Mouse (Mus musculus) heart, adult 2 months (tissue): ENCODE data around the gene Lmo7.

Experiments used
- CTCF ChIP-seq: fragments of 200-600 bp; IDR thresholded peaks from 2 replicates; pipeline ENCODE4 v1.8.1; 2022; ENCODE audit warnings: antibody characterized with exemption, mild to moderate bottlenecking, moderate library complexity
- EP300 ChIP-seq: fragments of 200-500 bp; IDR thresholded peaks from 2 replicates; pipeline ENCODE4 v1.6.1; 2011; ENCODE audit warnings: low read depth, low read length, control low read depth; ENCODE audit not compliant: insufficient read depth

DNA sequence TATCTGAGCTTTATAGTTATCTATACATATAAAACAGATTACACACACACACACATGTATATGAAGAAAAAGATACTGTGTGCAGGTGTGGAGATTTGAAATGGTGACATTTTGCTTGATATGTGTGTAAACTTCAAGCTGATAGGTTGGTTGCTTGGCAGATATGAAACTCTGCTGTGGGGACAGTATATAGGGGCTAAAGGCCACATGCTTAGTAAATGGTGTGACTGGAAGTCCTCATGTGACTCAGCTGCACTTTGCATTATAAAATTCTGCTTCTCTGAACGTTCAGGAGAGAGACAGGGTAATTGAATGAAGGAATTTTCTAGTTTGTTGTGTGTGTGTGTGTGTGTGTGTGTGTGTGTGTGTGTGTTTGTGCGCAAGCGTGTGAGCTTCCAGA, 124.5 kb downstream of the Lmo7 start:
- TF ChIP-seq EP300, result no peak
- TF ChIP-seq CTCF, result no peak
